Mouse (Mus musculus): ENCODE data around the gene Snrnp25. TPM values are rescaled to one million over a fixed set of nuclear protein-coding genes. Genes with fewer than 3 reads are reported as not detected.

Snrnp25 gene
- polyA plus RNA-seq, 1 experiment, result not detected

GRCm38 (mm10) chr11:32166683-32167082 is 38.5 kb upstream of the Snrnp25 start:
- peaks cover 9% of the 10 kb centered on the region for H3K4me1 ChIP-seq (ENCODE audit: control insufficient read depth, insufficient read depth, low read length)
- 82% methylated on average over 4 of the region's 4 CpGs for WGBS
- no peak overlapping the region for H3K4me3 ChIP-seq (ENCODE audit: insufficient read depth, low read depth, low read length)
- H3K27ac ChIP-seq (ENCODE audit: insufficient read depth, low read depth, low read length), result no peak overlapping the region
- no peak for TF ChIP-seq CTCF (IDR thresholded peaks at IDR 0.05; ENCODE audit: insufficient read depth, low read depth, low read length)

GRCm38 (mm10) chr11:32178506-32178905 is 26.7 kb upstream of the Snrnp25 start:
- Histone ChIP-seq H3K27ac (ENCODE audit: insufficient read depth, low read depth, low read length) (no peak overlapping the region), H3K4me3 (ENCODE audit: insufficient read depth, low read depth, low read length) (no peak overlapping the region), H3K4me1 (ENCODE audit: control insufficient read depth, insufficient read depth, low read length) (no peaks in the 10 kb centered on the region)
- WGBS, result 90% methylated on average over 1 of the region's 1 CpGs
- no peak for TF ChIP-seq CTCF (IDR thresholded peaks at IDR 0.05; ENCODE audit: insufficient read depth, low read depth, low read length)
- no peak for TF ChIP-seq POLR2A (IDR thresholded peaks at IDR 0.05; ENCODE audit: insufficient read depth, low read depth, low read length)

GRCm38 (mm10) chr11:32181246-32181645 is 24.0 kb upstream of the Snrnp25 start:
- Histone ChIP-seq H3K27ac (ENCODE audit: insufficient read depth, low read depth, low read length) (no peak overlapping the region), H3K4me3 (ENCODE audit: insufficient read depth, low read depth, low read length) (no peak overlapping the region), H3K4me1 (ENCODE audit: control insufficient read depth, insufficient read depth, low read length) (no peaks in the 10 kb centered on the region)
- WGBS, result 93% methylated on average over 4 of the region's 4 CpGs
- TF ChIP-seq CTCF (IDR thresholded peaks at IDR 0.05; ENCODE audit: insufficient read depth, low read depth, low read length) (no peak), POLR2A (IDR thresholded peaks at IDR 0.05; ENCODE audit: insufficient read depth, low read depth, low read length) (no peak)

- Histone ChIP-seq H3K4me1 (ENCODE audit: control insufficient read depth, insufficient read depth, low read length) (no peaks in the 10 kb centered on the region), H3K4me3 (ENCODE audit: insufficient read depth, low read depth, low read length) (no peak overlapping the region), H3K27ac (ENCODE audit: insufficient read depth, low read depth, low read length) (no peak overlapping the region)
- WGBS, result 40% methylated on average over 25 of the region's 25 CpGs
- TF ChIP-seq POLR2A (IDR thresholded peaks at IDR 0.05; ENCODE audit: insufficient read depth, low read depth, low read length) (no peak), CTCF (IDR thresholded peaks at IDR 0.05; ENCODE audit: insufficient read depth, low read depth, low read length) (peak; percentile 52; the same call in 1 of the 2 replicates)
Observed at GRCm38 (mm10) chr11:32181973-32182868, 23.0 kb upstream of the Snrnp25 start.

GRCm38 (mm10) chr11:32184469-32184868 is 20.7 kb upstream of the Snrnp25 start:
- TF ChIP-seq CTCF (IDR thresholded peaks at IDR 0.05; ENCODE audit: insufficient read depth, low read depth, low read length), result no peak
- TF ChIP-seq POLR2A (IDR thresholded peaks at IDR 0.05; ENCODE audit: insufficient read depth, low read depth, low read length), result no peak
- no peak overlapping the region for H3K4me3 ChIP-seq (ENCODE audit: insufficient read depth, low read depth, low read length)
- WGBS, result 93% methylated on average over 8 of the region's 8 CpGs
- H3K27ac ChIP-seq (ENCODE audit: insufficient read depth, low read depth, low read length), result no peak overlapping the region
- no peaks in the 10 kb centered on the region for H3K4me1 ChIP-seq (ENCODE audit: control insufficient read depth, insufficient read depth, low read length)

GRCm38 (mm10) chr11:32186031-32186430 is 19.2 kb upstream of the Snrnp25 start:
- WGBS, result 67% methylated on average over 3 of the region's 3 CpGs
- TF ChIP-seq CTCF (IDR thresholded peaks at IDR 0.05; ENCODE audit: insufficient read depth, low read depth, low read length) (no peak), POLR2A (IDR thresholded peaks at IDR 0.05; ENCODE audit: insufficient read depth, low read depth, low read length) (no peak)
- no peaks in the 10 kb centered on the region for H3K4me1 ChIP-seq (ENCODE audit: control insufficient read depth, insufficient read depth, low read length)
- H3K27ac ChIP-seq (ENCODE audit: insufficient read depth, low read depth, low read length), result no peak overlapping the region
- no peak overlapping the region for H3K4me3 ChIP-seq (ENCODE audit: insufficient read depth, low read depth, low read length)

GRCm38 (mm10) chr11:32187256-32187655 is 18.0 kb upstream of the Snrnp25 start:
- Histone ChIP-seq H3K27ac (ENCODE audit: insufficient read depth, low read depth, low read length) (no peak overlapping the region), H3K4me1 (ENCODE audit: control insufficient read depth, insufficient read depth, low read length) (no peaks in the 10 kb centered on the region), H3K4me3 (ENCODE audit: insufficient read depth, low read depth, low read length) (no peak overlapping the region)
- TF ChIP-seq POLR2A (IDR thresholded peaks at IDR 0.05; ENCODE audit: insufficient read depth, low read depth, low read length) (no peak), CTCF (IDR thresholded peaks at IDR 0.05; ENCODE audit: insufficient read depth, low read depth, low read length) (no peak)
- 94% methylated on average over 4 of the region's 4 CpGs for WGBS

- no peak for TF ChIP-seq POLR2A (IDR thresholded peaks at IDR 0.05; ENCODE audit: insufficient read depth, low read depth, low read length)
- no peak for TF ChIP-seq CTCF (IDR thresholded peaks at IDR 0.05; ENCODE audit: insufficient read depth, low read depth, low read length)
- H3K4me3 ChIP-seq (ENCODE audit: insufficient read depth, low read depth, low read length), result no peak overlapping the region
- WGBS, result 89% methylated on average over 12 of the region's 12 CpGs
- no peaks in the 10 kb centered on the region for H3K4me1 ChIP-seq (ENCODE audit: control insufficient read depth, insufficient read depth, low read length)
- no peak overlapping the region for H3K27ac ChIP-seq (ENCODE audit: insufficient read depth, low read depth, low read length)
Observed at GRCm38 (mm10) chr11:32188881-32189280, 16.3 kb upstream of the Snrnp25 start.

GRCm38 (mm10) chr11:32189434-32189833 is 15.8 kb upstream of the Snrnp25 start:
- no peak overlapping the region for H3K4me3 ChIP-seq (ENCODE audit: insufficient read depth, low read depth, low read length)
- H3K4me1 ChIP-seq (ENCODE audit: control insufficient read depth, insufficient read depth, low read length), result no peaks in the 10 kb centered on the region
- TF ChIP-seq CTCF (IDR thresholded peaks at IDR 0.05; ENCODE audit: insufficient read depth, low read depth, low read length) (no peak), POLR2A (IDR thresholded peaks at IDR 0.05; ENCODE audit: insufficient read depth, low read depth, low read length) (no peak)
- WGBS, result 74% methylated on average over 5 of the region's 5 CpGs
- no peak overlapping the region for H3K27ac ChIP-seq (ENCODE audit: insufficient read depth, low read depth, low read length)
